In genomic region chr6:137648110-137649067, GRCm38 (mm10) we compare ENCODE assay signal across 8 mouse cellular contexts. TPM values are rescaled to one million over a fixed set of nuclear protein-coding genes. Genes with fewer than 3 reads are reported as not detected.
A peak's percentile ranks its signal among the peaks of the same experiment; 100 is the strongest.
DNase-seq lines count a peak whose midpoint lies in the region; ATAC-seq and TF ChIP-seq lines count a peak whose summit lies in the region.

No protein-coding gene starts in this region.

- DNase-seq in gastrocnemius, postnatal 14 days, result peak; percentile 38
- DNase-seq in gastrocnemius, adult 18-20 months (ENCODE audit: low spot score), result no peak
- DNase-seq in cerebellum, postnatal 14 days, result peak; percentile 86 to 91
- no peak for DNase-seq in layer of hippocampus, adult 9-10 months (ENCODE audit: low spot score)

- H3K4me3 ChIP-seq in ES-Bruce4 (ENCODE audit: low read depth, low read length) (peak overlapping the region; percentile 89), myocyte (peak overlapping the region; percentile 34)
- H3K4me3 ChIP-seq in heart, embryonic 16.5 days (ENCODE audit: low read length), result peak overlapping the region; percentile 85
- peak overlapping the region; percentile 76 for H3K4me3 ChIP-seq in limb, embryonic 12.5 days (replicated peaks)

- peak overlapping the region; percentile 70 for H3K4me2 ChIP-seq in heart, embryonic 16.5 days (ENCODE audit: low read depth, low read length)
- H3K4me2 ChIP-seq in limb, embryonic 12.5 days, result peak overlapping the region; percentile 98
- H3K4me2 ChIP-seq in myocyte (ENCODE audit: low read depth), result peak overlapping the region; percentile 84

- H3K27me3 ChIP-seq in ES-Bruce4 (ENCODE audit: control insufficient read depth, insufficient read depth, low read length, poor library complexity, severe bottlenecking), result peaks cover 2% of the 10 kb centered on the region; the same call in 1 of the 2 replicates
- H3K27me3 ChIP-seq in heart, embryonic 16.5 days (ENCODE audit: control insufficient read depth, insufficient read depth, low read length), result no peaks in the 10 kb centered on the region
- peaks cover 6% of the 10 kb centered on the region; the same call in 1 of the 2 replicates for H3K27me3 ChIP-seq in limb, embryonic 12.5 days
- no peaks in the 10 kb centered on the region for H3K27me3 ChIP-seq in myocyte (ENCODE audit: control insufficient read depth, insufficient read depth, insufficient read length)

- H3K36me3 ChIP-seq in ES-Bruce4 (ENCODE audit: control insufficient read depth, insufficient read depth, low read length, poor library complexity, severe bottlenecking) (no peaks in the 10 kb centered on the region), myocyte (ENCODE audit: control insufficient read depth, insufficient read depth) (no peaks in the 10 kb centered on the region)
- H3K36me3 ChIP-seq in heart, embryonic 16.5 days (ENCODE audit: control insufficient read depth, insufficient read depth), result no peaks in the 10 kb centered on the region
- no peaks in the 10 kb centered on the region for H3K36me3 ChIP-seq in limb, embryonic 12.5 days

- peak overlapping the region; percentile 92 for H3K9ac ChIP-seq in ES-Bruce4 (ENCODE audit: low read depth, poor library complexity, severe bottlenecking)
- H3K9ac ChIP-seq in heart, embryonic 16.5 days (ENCODE audit: low read length), result peak overlapping the region; percentile 90
- peak overlapping the region; percentile 78 for H3K9ac ChIP-seq in limb, embryonic 12.5 days (replicated peaks)

- WGBS in heart, embryonic 16.5 days, result 2% methylated on average over 59 of the region's 59 CpGs
- 2% methylated on average over 59 of the region's 59 CpGs for WGBS in limb, embryonic 12.5 days

- H3K9me3 ChIP-seq in ES-Bruce4 (replicated peaks; ENCODE audit: control insufficient read depth, insufficient read depth, low read length, poor library complexity, severe bottlenecking), result no peaks in the 10 kb centered on the region
- H3K9me3 ChIP-seq in heart, embryonic 16.5 days (replicated peaks; ENCODE audit: control insufficient read depth, low read length), result 0 out of 2 replicates have a peak, but pooled peaks cover 3% of the 10 kb centered on the region
- H3K9me3 ChIP-seq in limb, embryonic 12.5 days, result no peaks in the 10 kb centered on the region

- ATAC-seq in heart, embryonic 16.5 days (replicated peaks; ENCODE audit: extremely low read depth, insufficient read depth, low FRiP score), result peak; percentile 53
- peak; percentile 65 for ATAC-seq in limb, embryonic 12.5 days (ENCODE audit: insufficient number of reproducible peaks, insufficient read depth, low FRiP score, low TSS enrichment, low read depth)

- TF ChIP-seq CTCF in ES-Bruce4 (IDR thresholded peaks at IDR 0.05; ENCODE audit: low read depth, low read length), result no peak

- peaks cover 1% of the 10 kb centered on the region for H3K4me1 ChIP-seq in ES-Bruce4 (ENCODE audit: control insufficient read depth, insufficient read depth, low read length)
- 0 out of 2 replicates have a peak, but pooled peaks cover 2% of the 10 kb centered on the region for H3K4me1 ChIP-seq in heart, embryonic 16.5 days (ENCODE audit: control insufficient read depth, insufficient read depth, low read length)
- peaks cover 15% of the 10 kb centered on the region for H3K4me1 ChIP-seq in limb, embryonic 12.5 days (replicated peaks)

- TF ChIP-seq POLR2A in ES-Bruce4 (IDR thresholded peaks at IDR 0.05; ENCODE audit: insufficient read depth, low read length) (no peak), myocyte (IDR thresholded peaks at IDR 0.05; ENCODE audit: insufficient read length, low read depth) (no peak)

- H3K79me2 ChIP-seq in myocyte (ENCODE audit: control insufficient read depth, insufficient read depth), result peaks cover 12% of the 10 kb centered on the region

- H3ac ChIP-seq in myocyte (ENCODE audit: control insufficient read depth, insufficient read length), result peak overlapping the region; percentile 41

- intact Hi-C loops in gastrocnemius, postnatal 14 days (cut with DNase I; ENCODE audit: low total_unique reads), result loop anchor here (10.0 kb wide), 1 partner anchor 174 kb away; no protein-coding TSS in a partner anchor

- TF ChIP-seq EP300 in ES-Bruce4 (IDR thresholded peaks at IDR 0.05; ENCODE audit: insufficient read depth, low read depth, low read length), result no peak

- H3K27ac ChIP-seq in ES-Bruce4 (ENCODE audit: insufficient read depth, low read length), result peak overlapping the region; percentile 32; the same call in 1 of the 2 replicates
- H3K27ac ChIP-seq in heart, embryonic 16.5 days (ENCODE audit: low read length), result peak overlapping the region; percentile 53
- H3K27ac ChIP-seq in limb, embryonic 12.5 days, result no peak overlapping the region

TF ChIP-seq in myocyte, 11 proteins besides CTCF, POLR2A, EP300 and RAD21:
- no peak for TF ChIP-seq MYOD1 (IDR thresholded peaks at IDR 0.05; ENCODE audit: control insufficient read depth in 1 of 3, insufficient read length in 2 of 3, low read depth in 2 of 3)
- no peak for TF ChIP-seq SRF (IDR thresholded peaks at IDR 0.05; ENCODE audit: control insufficient read depth, insufficient read length, low read depth)

RNA-seq across cellular contexts. Expression of gene Eps8, which starts 6.3 kb away (rescaled TPM):
- total RNA-seq in gastrocnemius, postnatal 14 days (2021), result 10 to 100 TPM; 10.6 to 11.3 TPM
- total RNA-seq in gastrocnemius, adult 18-20 months (2021), result 1 to 10 TPM; 3.7 to 4.8 TPM
- polyA plus RNA-seq in ES-Bruce4 (2011; ENCODE audit: insufficient read depth, insufficient read length, low read depth, missing spikeins) (17.7 and 25.2 TPM in 2 replicates), myocyte (2012; fragmentation: generic; extraction: Trizol) (12.4 TPM)
- 31.2 and 36.7 TPM in 2 replicates for polyA plus RNA-seq in heart, embryonic 16.5 days (2015; fragmentation: Nextera tagmentation; extraction: Ambion mirVana)
- 11.1 and 14.7 TPM in 2 replicates for polyA plus RNA-seq in limb, embryonic 12.5 days (2016; fragmentation: Nextera tagmentation; extraction: Ambion mirVana)

Comparison
In these comparisons a context has a peak if more than half of its experiments do, and no peak if none do; other contexts are left out.
1. DNase-seq: peak in gastrocnemius, postnatal 14 days (single experiment) and cerebellum, postnatal 14 days (2 of 2); none in gastrocnemius, adult 18-20 months (single experiment) and layer of hippocampus, adult 9-10 months (single experiment).
2. H3K4me3 ChIP-seq: peak in every context shown above with its lines; median percentile 89 in ES-Bruce4; 85 in heart, embryonic 16.5 days; 76 in limb, embryonic 12.5 days; 34 in myocyte.
3. Peak in every context shown above with its lines, with median percentiles within 50 percentile points of each other: H3K9ac ChIP-seq and H3K4me2 ChIP-seq.